Mouse (Mus musculus): ENCODE data around the gene Adgrf3. TPM values are rescaled to one million over a fixed set of nuclear protein-coding genes. Genes with fewer than 3 reads are reported as not detected.
"Not testable (repeated sequence)": the region's sequence is repeated elsewhere in the genome, so short reads cannot be mapped to it uniquely, and the experiment has no call there.

Adgrf3 gene
- 0.10 and 0.29 TPM in 2 replicates for polyA plus RNA-seq (2015; fragmentation: Nextera tagmentation; extraction: Ambion mirVana)

DNA sequence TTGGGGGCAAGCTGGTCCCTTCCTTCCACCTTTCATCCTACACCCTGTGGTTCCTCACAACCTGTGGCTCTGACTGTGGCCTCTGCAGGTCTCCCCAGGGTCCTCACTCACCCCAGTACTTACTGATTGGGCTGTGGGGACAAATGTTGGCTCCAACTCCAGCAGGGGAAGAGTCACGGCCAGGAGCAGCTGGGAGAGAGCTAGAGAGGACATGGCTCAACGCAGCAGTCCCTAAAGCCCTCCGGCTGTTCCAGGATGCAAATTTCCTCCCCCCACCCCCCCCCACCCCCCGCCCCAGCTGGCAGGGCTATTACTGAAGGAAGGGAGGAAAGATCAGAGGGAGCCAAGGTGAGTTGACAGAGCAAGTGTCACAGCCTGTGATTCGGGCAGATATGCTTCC lies at the start of gene Adgrf3:
TSS of gene Adgrf3 (minus strand) at position 230 of the 400 bp plus-strand sequence.
- no peak for DNase-seq (ENCODE audit: low spot score)

GRCm38 (mm10) chr5:30247666-30248065 lies 42.1 kb upstream of the Adgrf3 start:
- DNase-seq (ENCODE audit: low spot score): peak; percentile 35

DNA sequence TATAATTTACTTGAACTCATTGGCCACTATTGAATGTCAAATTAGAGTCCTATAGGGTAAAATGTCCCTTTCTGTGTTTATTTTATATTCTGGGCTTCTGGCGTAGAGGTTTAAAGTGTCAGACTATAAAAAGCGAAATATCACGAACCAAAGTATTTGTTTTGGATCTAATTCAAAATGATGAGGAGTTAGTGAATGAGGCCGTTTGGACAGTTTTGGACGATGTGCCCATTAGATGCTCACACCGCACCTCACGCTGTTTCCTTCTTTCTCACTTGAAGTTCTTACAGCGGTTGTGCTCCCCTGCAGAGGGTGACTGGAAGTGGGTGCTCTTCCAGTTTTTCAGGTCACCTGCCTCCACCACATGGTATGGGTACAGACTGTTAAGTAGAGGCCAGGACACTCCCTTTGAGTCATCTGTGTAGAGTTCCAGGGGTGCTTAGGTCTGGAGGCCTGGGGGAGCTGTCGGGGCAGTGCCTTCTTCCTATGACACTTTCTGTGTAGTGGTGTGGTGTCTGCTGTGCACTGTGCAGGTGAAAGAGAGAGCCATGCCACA lies 40.4 kb upstream of the Adgrf3 start:
- no peak for DNase-seq (ENCODE audit: low spot score)

GRCm38 (mm10) chr5:30243741-30244140 lies 38.2 kb upstream of the Adgrf3 start:
- DNase-seq (ENCODE audit: low spot score): peak; percentile 56

DNA sequence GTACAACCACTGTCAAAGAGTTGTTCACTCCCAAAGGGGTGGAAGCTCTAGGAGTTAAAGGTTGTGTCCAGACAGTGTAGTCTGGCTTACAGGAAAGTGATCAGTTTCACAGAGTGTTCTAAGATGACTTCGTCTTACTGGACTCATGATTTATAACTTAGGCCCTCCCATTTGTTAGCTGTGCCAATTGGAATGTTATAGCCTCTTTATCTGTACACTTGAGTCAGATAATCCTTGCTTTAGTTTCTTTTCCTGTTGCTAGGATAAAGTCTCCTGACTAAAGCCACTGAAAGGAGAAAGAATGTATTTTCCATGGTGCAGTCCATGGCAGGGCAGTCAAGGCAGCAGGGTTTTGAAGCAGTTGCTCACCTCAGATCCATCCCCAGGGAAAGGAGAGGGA lies 36.9 kb upstream of the Adgrf3 start:
- no peak for DNase-seq (ENCODE audit: low spot score)

GRCm38 (mm10) chr5:30240552-30240951 lies 35.0 kb upstream of the Adgrf3 start:
- DNase-seq (ENCODE audit: low spot score): no peak

DNA sequence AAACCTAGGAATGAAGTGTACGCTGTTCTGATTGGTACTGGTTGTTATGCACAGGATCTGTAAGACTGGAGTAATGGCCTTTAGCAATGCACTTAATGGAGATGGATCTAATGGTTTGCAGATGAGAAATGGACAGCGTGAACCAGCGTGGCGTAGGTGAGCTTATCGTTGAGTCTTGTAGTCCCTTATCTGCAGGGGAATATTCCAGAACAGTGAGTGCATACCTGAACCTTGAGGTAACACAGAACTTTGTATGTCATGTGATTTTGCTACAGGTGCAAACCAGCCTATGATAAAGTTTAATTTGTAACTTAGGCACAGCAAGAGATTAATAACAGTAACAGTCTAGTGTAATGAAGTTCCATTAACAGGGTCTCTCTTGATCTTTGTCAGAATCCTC lies 33.0 kb upstream of the Adgrf3 start:
- DNase-seq (ENCODE audit: low spot score): no peak

- DNase-seq (ENCODE audit: low spot score): no peak
These were observed 30.2 kb upstream of the Adgrf3 start for GRCm38 (mm10) chr5:30235641-30236126.

GRCm38 (mm10) chr5:30233979-30234378 lies 28.5 kb upstream of the Adgrf3 start:
- no peak for DNase-seq (ENCODE audit: low spot score)

DNA sequence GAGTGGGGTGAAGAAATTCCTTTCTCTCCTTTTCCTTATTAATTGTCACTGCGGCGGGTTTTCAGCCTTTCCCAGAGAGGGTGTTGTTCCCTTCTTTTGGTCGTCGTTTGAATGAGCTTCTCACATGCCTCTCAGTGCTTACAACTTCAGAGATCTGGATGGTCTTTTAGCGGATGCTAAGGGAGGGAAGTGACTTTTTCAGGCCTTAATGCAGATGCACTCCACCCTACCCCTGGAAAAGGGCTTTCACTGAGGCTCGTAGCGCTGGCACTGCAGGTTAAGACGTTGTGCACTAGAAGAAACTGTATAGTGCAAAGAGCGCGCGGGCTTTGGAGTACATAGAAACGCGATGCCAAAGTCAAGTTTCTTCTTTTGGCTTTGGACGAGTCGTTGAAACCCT lies 27.5 kb upstream of the Adgrf3 start:
- DNase-seq (ENCODE audit: low spot score): peak; percentile 56

- DNase-seq (ENCODE audit: low spot score): peak; percentile 99
These were observed 26.9 kb upstream of the Adgrf3 start, which contains the start of gene Selenoi for GRCm38 (mm10) chr5:30232271-30232971. Gene Selenoi, plus strand, starts transcription at chr5:30232581.

GRCm38 (mm10) chr5:30231891-30232270 lies 26.4 kb upstream of the Adgrf3 start:
- DNase-seq (ENCODE audit: low spot score): no peak

- peak; percentile 61 for DNase-seq (ENCODE audit: low spot score)
These were observed 25.4 kb upstream of the Adgrf3 start for GRCm38 (mm10) chr5:30230901-30231300.

DNA sequence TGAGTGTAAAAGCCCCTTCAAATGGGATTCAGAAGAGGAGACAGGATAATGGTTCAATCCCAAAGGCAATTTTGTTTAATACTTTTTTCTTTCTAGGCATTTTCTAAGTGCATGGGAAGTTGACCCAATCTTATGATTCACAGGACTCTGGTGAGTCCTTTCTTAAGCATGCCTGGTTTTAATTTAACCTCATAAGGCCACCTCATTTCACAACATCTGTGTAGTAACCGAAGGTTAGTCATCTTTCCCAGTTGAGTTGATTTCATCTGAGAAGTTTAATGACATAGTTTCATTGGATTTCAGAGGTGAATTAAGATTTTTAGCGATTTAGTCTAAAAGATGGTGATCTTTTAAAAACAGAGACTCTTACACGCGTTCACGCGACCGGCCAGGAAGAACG lies 17.2 kb upstream of the Adgrf3 start:
- DNase-seq (ENCODE audit: low spot score): no peak

DNA sequence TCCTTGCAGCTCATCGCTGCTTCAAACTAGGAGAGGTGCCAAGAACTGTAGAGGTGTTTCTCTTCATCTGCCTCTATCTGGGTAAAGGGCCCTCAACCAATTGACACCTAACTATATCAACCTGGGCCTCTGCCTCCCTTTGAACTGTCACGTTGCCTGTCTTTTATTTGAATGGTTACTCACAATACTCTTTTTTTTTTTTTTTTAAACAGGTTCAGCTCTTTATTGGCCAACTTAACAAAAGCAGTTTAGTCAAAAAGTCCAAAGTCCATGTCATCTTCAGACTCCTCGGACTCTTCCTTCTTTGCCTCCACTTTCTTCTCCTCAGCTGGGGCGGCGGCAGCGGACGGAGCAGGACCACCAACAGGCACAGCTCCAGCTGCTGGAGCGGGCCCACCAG lies 15.1 kb upstream of the Adgrf3 start:
- no peak for DNase-seq (ENCODE audit: low spot score)

- no peak for DNase-seq (ENCODE audit: low spot score)
These were observed 14.2 kb upstream of the Adgrf3 start for GRCm38 (mm10) chr5:30219715-30220114.

DNA sequence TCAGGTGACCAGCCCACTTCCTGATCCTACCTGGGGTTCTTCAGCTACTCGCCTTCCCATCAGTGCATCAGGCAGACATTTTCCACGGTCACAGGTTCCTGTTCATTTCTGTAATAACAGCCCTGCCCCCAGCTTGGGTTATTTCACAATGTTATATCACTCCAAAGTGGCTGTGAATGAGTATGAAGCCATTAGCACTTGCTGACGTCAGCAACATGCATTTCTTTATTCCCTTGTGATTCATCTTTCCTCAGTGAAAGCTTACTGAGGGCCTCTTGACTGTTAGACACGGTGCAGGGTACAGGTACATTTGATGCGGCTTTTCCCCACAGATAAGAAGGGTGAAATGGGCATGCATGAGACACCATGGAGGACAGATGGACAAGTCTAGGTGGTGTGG lies 10.4 kb upstream of the Adgrf3 start:
- DNase-seq (ENCODE audit: low spot score): no peak

DNA sequence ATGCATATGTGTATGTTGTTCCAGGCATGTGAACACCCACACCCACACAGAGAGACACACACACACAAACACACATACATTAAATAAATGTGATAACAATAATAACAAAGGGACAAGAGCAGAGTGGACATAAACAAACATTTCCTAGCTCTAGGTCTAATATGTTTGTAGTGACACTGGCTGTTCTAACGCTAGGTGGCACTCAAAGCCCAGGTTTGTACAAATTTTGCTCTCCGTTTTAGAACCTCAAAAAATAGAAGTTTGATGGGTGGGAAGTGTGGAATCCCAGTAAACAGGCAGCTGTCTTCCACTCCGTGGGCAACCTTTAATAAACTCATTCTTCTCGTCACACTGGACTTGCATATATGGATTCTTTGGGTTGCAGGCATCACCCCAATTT lies 9.4 kb upstream of the Adgrf3 start:
- peak; percentile 64 for DNase-seq (ENCODE audit: low spot score)

DNA sequence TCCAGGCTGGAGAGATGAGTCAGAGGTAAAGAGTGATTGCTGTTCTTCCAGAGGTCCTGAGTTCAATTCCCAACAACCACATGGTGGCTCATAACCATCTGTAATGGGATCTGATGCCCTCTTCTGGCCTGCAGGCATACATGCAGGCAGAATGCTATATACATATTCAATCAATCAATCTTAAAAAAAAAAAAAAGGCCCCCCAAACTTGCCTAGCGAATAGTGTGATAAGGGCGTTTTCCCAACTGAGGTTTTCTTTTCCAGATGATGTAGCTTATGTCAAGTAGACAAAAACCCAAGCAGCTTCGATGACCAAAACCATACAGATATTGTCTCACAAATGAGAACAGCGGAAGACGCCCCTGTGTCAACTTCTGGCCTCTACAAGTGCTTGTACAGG lies 5.2 kb upstream of the Adgrf3 start:
- DNase-seq (ENCODE audit: low spot score): not testable (repeated sequence)

DNA sequence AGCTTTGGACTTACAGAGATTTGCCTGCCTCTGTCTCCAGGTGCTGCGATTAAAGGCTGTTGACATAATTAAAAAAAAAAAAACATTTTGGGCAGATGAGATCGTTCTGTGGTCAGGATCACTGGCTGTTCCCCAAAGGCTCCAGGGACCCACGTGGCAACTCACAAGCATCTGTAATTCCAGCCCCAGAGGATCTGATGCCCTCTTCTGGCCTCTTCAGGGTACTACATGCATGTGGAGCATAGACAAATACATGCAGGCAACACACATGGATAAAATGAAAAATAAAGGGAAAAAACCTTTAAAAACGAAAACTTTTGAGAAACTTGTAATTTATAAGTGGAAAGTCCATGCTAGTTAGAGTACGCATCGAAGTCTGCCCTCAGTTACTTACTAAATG lies 1.8 kb upstream of the Adgrf3 start:
- peak; percentile 44 for DNase-seq (ENCODE audit: low spot score)

GRCm38 (mm10) chr5:30205034-30205433 lies 488 bp downstream of the Adgrf3 start:
- no peak for DNase-seq (ENCODE audit: low spot score)

DNA sequence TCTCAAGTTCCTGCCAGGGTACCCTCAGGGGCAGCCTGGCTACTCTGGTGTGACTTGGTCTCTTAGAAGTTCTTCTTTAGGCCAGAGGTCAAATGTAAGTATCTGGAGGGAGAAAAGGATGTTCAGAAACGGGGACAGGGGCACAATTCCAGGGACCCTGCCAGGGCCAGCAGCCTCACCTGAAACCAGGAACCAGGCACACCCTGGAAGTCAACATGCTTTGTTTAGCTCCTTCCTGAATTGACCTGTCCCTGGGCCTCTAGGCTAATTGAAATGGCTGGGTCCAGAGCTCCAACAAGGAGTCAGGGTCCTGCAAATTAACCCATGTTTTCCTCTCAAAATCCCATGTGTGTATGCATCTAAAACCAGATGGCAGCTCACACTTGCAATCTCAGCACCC lies 1.1 kb downstream of the Adgrf3 start:
- no peak for DNase-seq (ENCODE audit: low spot score)

All from thymus, postnatal 0 days (tissue).